Mouse (Mus musculus): ENCODE measurements around the gene Zfp593. TPM values are rescaled to one million over a fixed set of nuclear protein-coding genes. Genes with fewer than 3 reads are reported as not detected.

The Zfp593 gene
- polyA plus RNA-seq, 1 experiment from 2014 or later = 17.2 TPM

DNA sequence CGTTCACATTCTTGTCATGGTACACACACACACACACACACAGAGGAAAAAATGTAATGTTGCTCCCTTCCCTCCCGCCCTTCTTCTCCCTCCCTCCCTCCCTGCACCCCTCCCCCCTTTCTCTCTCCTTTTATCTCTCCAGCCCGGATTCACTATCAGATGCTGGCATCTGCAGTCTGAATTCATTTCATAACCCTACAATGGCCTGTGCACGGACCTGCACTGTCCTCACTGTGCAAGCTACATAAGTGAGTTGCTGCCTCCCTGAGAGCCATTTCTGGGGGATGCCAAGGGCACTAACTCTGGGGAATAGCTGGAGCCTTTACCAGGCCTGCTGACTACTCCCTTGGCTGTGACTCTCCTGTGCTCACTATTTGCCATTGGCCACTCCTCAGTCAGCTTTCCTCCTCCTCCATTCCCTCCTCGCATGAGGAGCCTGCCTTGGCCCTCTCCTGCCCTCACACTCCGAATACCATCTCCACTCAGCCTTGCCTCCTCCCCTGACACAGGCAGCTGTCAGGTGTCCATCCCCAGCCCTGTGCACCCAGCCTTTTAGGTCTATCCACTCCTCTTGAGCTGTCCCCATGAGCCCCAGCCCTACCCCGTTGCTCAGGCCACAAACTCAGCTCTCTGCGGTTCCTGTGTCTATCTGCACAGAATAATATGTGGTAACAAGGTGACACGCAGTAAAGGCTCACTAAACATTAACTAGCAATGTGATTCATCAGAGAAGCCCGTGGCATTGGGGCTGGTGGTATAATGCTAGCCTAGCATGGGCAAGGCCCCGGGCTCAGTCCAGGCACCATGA, 22.4 kb downstream of the Zfp593 start:
- Histone ChIP-seq H3K4me1 (no peaks in the 10 kb centered on the region), H3K9ac (no peak overlapping the region), H3K36me3 (no peaks in the 10 kb centered on the region), H3K27ac (replicated peaks) (no peak overlapping the region), H3K9me3 (replicated peaks) (no peaks in the 10 kb centered on the region), H3K27me3 (no peaks in the 10 kb centered on the region), H3K4me2 (replicated peaks) (no peak overlapping the region), H3K4me3 (replicated peaks) (no peak overlapping the region)
- ATAC-seq (ENCODE audit: insufficient number of reproducible peaks, low FRiP score, low TSS enrichment, low read depth) = no peak
- 56% methylated on average over 11 of the region's 11 CpGs for WGBS

DNA sequence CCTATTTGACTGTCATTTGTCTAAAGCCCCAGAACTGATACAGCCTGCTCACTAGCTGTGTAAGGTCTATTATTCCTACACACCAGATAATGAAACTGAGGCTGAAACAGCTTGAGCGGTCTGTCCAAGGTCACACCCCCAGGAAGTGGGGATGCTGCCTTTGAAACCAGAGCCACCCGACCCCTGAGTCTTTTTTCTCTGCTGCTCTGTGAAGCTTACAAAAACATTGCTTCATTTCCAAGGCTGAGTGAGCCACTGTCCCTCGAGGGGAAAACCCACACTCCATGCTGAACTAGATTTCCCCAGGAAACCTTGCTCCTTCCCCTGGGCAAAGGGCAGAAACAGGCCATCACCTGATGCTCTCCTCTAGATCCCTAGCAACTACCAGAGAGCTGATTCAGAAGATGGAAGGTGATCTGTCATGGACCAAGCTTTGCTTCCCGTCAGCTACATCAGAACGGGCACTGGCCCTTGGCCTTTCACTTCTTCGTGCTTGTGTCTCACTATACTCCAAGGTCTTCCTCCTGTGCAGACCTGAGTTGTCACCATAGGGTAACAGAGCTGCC, 38.8 kb downstream of the Zfp593 start:
- Histone ChIP-seq H3K4me2 (replicated peaks) (no peak overlapping the region), H3K4me3 (replicated peaks) (no peak overlapping the region), H3K9ac (no peak overlapping the region), H3K27ac (replicated peaks) (no peak overlapping the region), H3K9me3 (replicated peaks) (no peaks in the 10 kb centered on the region), H3K27me3 (peaks cover 3% of the 10 kb centered on the region; the same call in 1 of the 2 replicates), H3K36me3 (no peaks in the 10 kb centered on the region), H3K4me1 (no peaks in the 10 kb centered on the region)
- WGBS = 41% methylated on average over 6 of the region's 6 CpGs
- no peak for ATAC-seq (ENCODE audit: insufficient number of reproducible peaks, low FRiP score, low TSS enrichment, low read depth)

DNA sequence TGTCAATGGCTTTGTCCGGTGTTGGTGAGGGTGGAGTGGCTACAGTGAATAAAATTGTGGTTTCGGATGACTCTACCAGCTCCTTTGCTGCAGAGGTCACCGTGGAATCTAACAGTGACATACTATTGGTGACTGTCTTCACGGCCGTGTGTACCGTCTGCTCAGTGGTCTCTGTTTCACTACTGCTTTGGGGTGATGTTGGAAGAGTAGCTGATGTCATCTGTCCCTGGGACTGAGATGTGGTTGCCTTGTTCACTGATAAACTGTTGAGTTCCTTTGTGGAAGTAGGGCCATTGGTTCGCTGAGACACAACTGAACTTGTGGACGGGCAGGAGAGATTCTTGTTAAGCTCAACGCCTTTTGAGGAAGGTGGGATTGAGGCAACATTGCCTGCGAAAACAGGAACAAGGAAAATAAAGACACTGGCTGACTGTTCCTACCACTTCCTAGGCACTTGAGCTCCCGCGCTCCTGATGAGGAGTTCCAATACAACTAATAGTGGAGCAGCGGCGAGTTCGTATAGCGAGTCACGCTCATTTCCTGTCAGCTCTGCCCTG, 42.0 kb downstream of the Zfp593 start:
- H3K27ac ChIP-seq (replicated peaks) = no peak overlapping the region
- H3K4me3 ChIP-seq (replicated peaks) = no peak overlapping the region
- ATAC-seq (ENCODE audit: insufficient number of reproducible peaks, low FRiP score, low TSS enrichment, low read depth) = no peak
- 72% methylated on average over 17 of the region's 17 CpGs for WGBS
- H3K36me3 ChIP-seq = no peaks in the 10 kb centered on the region
- H3K9me3 ChIP-seq (replicated peaks) = no peaks in the 10 kb centered on the region
- no peaks in the 10 kb centered on the region for H3K27me3 ChIP-seq
- no peaks in the 10 kb centered on the region for H3K4me1 ChIP-seq
- H3K9ac ChIP-seq = no peak overlapping the region
- no peak overlapping the region for H3K4me2 ChIP-seq (replicated peaks)

DNA sequence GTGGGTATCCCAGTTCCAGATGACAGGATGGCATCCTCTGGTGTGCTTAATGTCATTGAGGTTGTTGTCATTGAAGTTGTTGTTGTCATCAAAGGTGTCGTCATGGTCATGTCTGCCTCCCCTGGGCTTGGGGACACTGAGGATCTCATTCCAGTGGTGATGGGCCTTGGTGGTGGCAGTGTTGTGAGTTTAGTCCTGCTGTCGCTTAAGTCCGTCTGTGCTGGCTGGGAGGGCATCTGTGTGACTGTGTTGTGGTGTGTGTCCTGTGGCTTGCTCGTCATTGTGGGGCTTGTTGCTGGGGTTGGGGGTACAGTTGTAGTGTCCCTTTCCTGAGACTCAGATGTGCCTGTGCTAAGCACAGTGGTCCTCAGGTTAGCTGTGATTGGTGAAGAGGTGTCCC, 42.5 kb downstream of the Zfp593 start, which contains the start of gene Gm7534:
Gene Gm7534 (minus strand): TSS at position 101 of the 400 bp plus-strand sequence.
- no peak within 1 kb of the TSS for H3K4me2 ChIP-seq (replicated peaks)
- WGBS = 95% methylated on average over 4 of the region's 4 CpGs

DNA sequence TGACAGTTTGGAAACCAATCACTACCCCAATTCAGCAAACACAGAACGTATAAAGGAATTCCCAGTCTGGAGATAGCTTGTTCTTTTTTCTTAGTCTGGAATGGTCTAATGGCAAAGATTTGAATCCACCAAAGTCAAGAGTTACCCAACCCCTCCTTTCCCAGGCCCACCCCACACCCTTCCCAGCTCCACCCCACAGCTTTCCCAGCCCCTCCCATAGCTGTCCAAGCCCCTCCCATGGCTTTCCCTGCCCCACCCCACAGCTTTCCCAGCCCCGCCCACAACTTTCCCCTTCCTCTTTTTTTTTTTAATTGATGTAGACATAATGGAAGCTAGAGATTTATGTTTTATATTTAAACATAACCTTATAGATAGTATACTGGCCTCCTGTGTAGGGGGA, 46.0 kb downstream of the Zfp593 start:
- Histone ChIP-seq H3K27ac (replicated peaks) (no peak overlapping the region), H3K4me2 (replicated peaks) (no peak overlapping the region), H3K9ac (no peak overlapping the region), H3K9me3 (replicated peaks) (no peaks in the 10 kb centered on the region), H3K4me1 (no peaks in the 10 kb centered on the region), H3K4me3 (replicated peaks) (no peak overlapping the region), H3K27me3 (no peaks in the 10 kb centered on the region), H3K36me3 (no peaks in the 10 kb centered on the region)
- ATAC-seq (ENCODE audit: insufficient number of reproducible peaks, low FRiP score, low TSS enrichment, low read depth) = no peak
- 71% methylated on average over 2 of the region's 2 CpGs for WGBS

More for the DNA sequence above, 42.5 kb downstream of the Zfp593 start, which contains the start of gene Gm7534:
- Histone ChIP-seq H3K4me3 (replicated peaks) (no peak within 1 kb of the TSS), H3K27me3 (no peaks in the 10 kb centered on the region), H3K36me3 (no peaks in the 10 kb centered on the region), H3K9ac (no peak within 1 kb of the TSS), H3K4me1 (no peaks in the 10 kb centered on the region), H3K9me3 (replicated peaks) (no peaks in the 10 kb centered on the region), H3K27ac (replicated peaks) (no peak within 1 kb of the TSS)
- ATAC-seq (ENCODE audit: insufficient number of reproducible peaks, low FRiP score, low TSS enrichment, low read depth) = no peak

Other genes starting within 250 kb of the Zfp593 start
- 44.2 and 44.5 TPM in 2 replicates for gene Dhdds, start 244.7 kb downstream of the Zfp593 start, polyA plus RNA-seq (2015; fragmentation: Nextera tagmentation; extraction: Ambion mirVana)
- not detected in 2 replicates for gene Lin28a, start 226.8 kb downstream of the Zfp593 start, polyA plus RNA-seq (2015; fragmentation: Nextera tagmentation; extraction: Ambion mirVana)
- not detected in 2 replicates for gene Zfp683, start 191.8 kb downstream of the Zfp593 start, polyA plus RNA-seq (2015; fragmentation: Nextera tagmentation; extraction: Ambion mirVana)
- gene Crybg2, start 184.8 kb downstream of the Zfp593 start, polyA plus RNA-seq (2015; fragmentation: Nextera tagmentation; extraction: Ambion mirVana) = 12.4 and 16.7 TPM in 2 replicates
- gene Cd52, start 150.5 kb downstream of the Zfp593 start, polyA plus RNA-seq (2015; fragmentation: Nextera tagmentation; extraction: Ambion mirVana) = 17.1 and 17.9 TPM in 2 replicates
- gene Ubxn11, start 143.0 kb downstream of the Zfp593 start, polyA plus RNA-seq (2015; fragmentation: Nextera tagmentation; extraction: Ambion mirVana) = 16.9 and 23.7 TPM in 2 replicates
- 470 and 490 TPM in 2 replicates for gene Sh3bgrl3, start 116.8 kb downstream of the Zfp593 start, polyA plus RNA-seq (2015; fragmentation: Nextera tagmentation; extraction: Ambion mirVana)
- gene Cep85, start 58.5 kb downstream of the Zfp593 start, polyA plus RNA-seq (2015; fragmentation: Nextera tagmentation; extraction: Ambion mirVana) = 37.4 and 41.8 TPM in 2 replicates
- gene Gm7534, start 42.6 kb downstream of the Zfp593 start, polyA plus RNA-seq (2015; fragmentation: Nextera tagmentation; extraction: Ambion mirVana) = 0.07 and 0.20 TPM in 2 replicates
- gene Catsper4, start 18.2 kb downstream of the Zfp593 start, polyA plus RNA-seq (2015; fragmentation: Nextera tagmentation; extraction: Ambion mirVana) = 0.19 TPM in 1 of 2 replicates, not detected in the other
- 6.1 and 6.7 TPM in 2 replicates for gene Cnksr1, start 7.2 kb downstream of the Zfp593 start, polyA plus RNA-seq (2015; fragmentation: Nextera tagmentation; extraction: Ambion mirVana)
- 0.30 and 0.33 TPM in 2 replicates for gene E130218I03Rik, start 1.9 kb downstream of the Zfp593 start, polyA plus RNA-seq (2015; fragmentation: Nextera tagmentation; extraction: Ambion mirVana)
- not detected in 2 replicates for gene Gm30191, start 1.3 kb upstream of the Zfp593 start, polyA plus RNA-seq (2015; fragmentation: Nextera tagmentation; extraction: Ambion mirVana)
- 6.7 and 6.8 TPM in 2 replicates for gene Grrp1, start 8.5 kb upstream of the Zfp593 start, polyA plus RNA-seq (2015; fragmentation: Nextera tagmentation; extraction: Ambion mirVana)
- 17.6 and 19.5 TPM in 2 replicates for gene Pdik1l, start 42.3 kb upstream of the Zfp593 start, polyA plus RNA-seq (2015; fragmentation: Nextera tagmentation; extraction: Ambion mirVana)
- gene Trim63, start 69.5 kb upstream of the Zfp593 start, polyA plus RNA-seq (2015; fragmentation: Nextera tagmentation; extraction: Ambion mirVana) = 6.3 and 9.4 TPM in 2 replicates
- 1.6 and 2.3 TPM in 2 replicates for gene Slc30a2, start 97.6 kb upstream of the Zfp593 start, polyA plus RNA-seq (2015; fragmentation: Nextera tagmentation; extraction: Ambion mirVana)
- 4.1 and 4.5 TPM in 2 replicates for gene Extl1, start 138.3 kb upstream of the Zfp593 start, polyA plus RNA-seq (2015; fragmentation: Nextera tagmentation; extraction: Ambion mirVana)
- 15.7 and 17.7 TPM in 2 replicates for gene Pafah2, start 150.7 kb upstream of the Zfp593 start, polyA plus RNA-seq (2015; fragmentation: Nextera tagmentation; extraction: Ambion mirVana)
- 1,403 and 1,438 TPM in 2 replicates for gene Stmn1, start 222.7 kb upstream of the Zfp593 start, polyA plus RNA-seq (2015; fragmentation: Nextera tagmentation; extraction: Ambion mirVana)

All from embryonic facial prominence, embryonic 15.5 days (tissue).